Mouse (Mus musculus) kidney, adult 9 months (tissue): Measurements from ENCODE around the gene Hoxd1.

Source experiments
- DNase-seq: peaks from one replicate; pipeline ENCODE4 v3.0.0; 2022

Gene Hoxd1

GRCm38 (mm10) chr2:74733317-74733661 lies 29.5 kb upstream of the Hoxd1 start:
- DNase-seq: no peak

GRCm38 (mm10) chr2:74733765-74734164 lies 29.0 kb upstream of the Hoxd1 start:
- no peak for DNase-seq

- no peak for DNase-seq
Observed at GRCm38 (mm10) chr2:74734451-74734850, 28.3 kb upstream of the Hoxd1 start.

- DNase-seq: no peak
Observed at GRCm38 (mm10) chr2:74734996-74735811, 27.6 kb upstream of the Hoxd1 start.

- no peak for DNase-seq
Observed at GRCm38 (mm10) chr2:74735851-74736687, 26.7 kb upstream of the Hoxd1 start.

- no peak for DNase-seq
Observed at GRCm38 (mm10) chr2:74736688-74737577, 25.8 kb upstream of the Hoxd1 start.

GRCm38 (mm10) chr2:74737578-74738070 lies 25.2 kb upstream of the Hoxd1 start:
- DNase-seq: no peak

GRCm38 (mm10) chr2:74738623-74739475 lies 23.9 kb upstream of the Hoxd1 start:
- DNase-seq: no peak

- no peak for DNase-seq
Observed at GRCm38 (mm10) chr2:74739476-74739800, 23.3 kb upstream of the Hoxd1 start.

GRCm38 (mm10) chr2:74739869-74740268 lies 22.9 kb upstream of the Hoxd1 start:
- DNase-seq: no peak

GRCm38 (mm10) chr2:74740311-74741091 lies 22.3 kb upstream of the Hoxd1 start:
- no peak for DNase-seq

GRCm38 (mm10) chr2:74741252-74741978 lies 21.4 kb upstream of the Hoxd1 start:
- no peak for DNase-seq

- no peak for DNase-seq
Observed at GRCm38 (mm10) chr2:74741979-74742277, 20.9 kb upstream of the Hoxd1 start.

GRCm38 (mm10) chr2:74745540-74746297 lies 17.1 kb upstream of the Hoxd1 start:
- DNase-seq: no peak

GRCm38 (mm10) chr2:74746298-74746921 lies 16.4 kb upstream of the Hoxd1 start:
- no peak for DNase-seq

- no peak for DNase-seq
Observed at GRCm38 (mm10) chr2:74747006-74747405, 15.8 kb upstream of the Hoxd1 start.

- DNase-seq: no peak
Observed at GRCm38 (mm10) chr2:74747661-74748141, 15.1 kb upstream of the Hoxd1 start.

GRCm38 (mm10) chr2:74748436-74748995 lies 14.3 kb upstream of the Hoxd1 start:
- no peak for DNase-seq
